Mouse (Mus musculus) left cerebral cortex, postnatal 10 days (tissue): ENCODE measurements around the gene Kcnk4. TPM values are rescaled to one million over a fixed set of nuclear protein-coding genes. Genes with fewer than 3 reads are reported as not detected.

Experiments
- DNase-seq, 2 experiments: peaks; one replicate each; pipeline ENCODE4 v3.0.0; 2021 to 2022; ENCODE audit warnings: low spot score in 2 of 2, mixed read lengths in 1 of 2; ENCODE audit errors: extremely low spot score in 1 of 2
- intact Hi-C: fragments of 180-260 bp; cut with DNase I; formaldehyde crosslinking; loops from one replicate; pipeline ENCODE4 v1.15.1; 2025
- total RNA-seq, 2 experiments: library from RNA; stranded (reverse); gene quantifications; 2 replicates each; pipeline ENCODE4 v1.2.3; 2021

Gene Kcnk4
- total RNA-seq, 2 experiments from 2014 or later = 36.6 to 38.1 TPM

DNA sequence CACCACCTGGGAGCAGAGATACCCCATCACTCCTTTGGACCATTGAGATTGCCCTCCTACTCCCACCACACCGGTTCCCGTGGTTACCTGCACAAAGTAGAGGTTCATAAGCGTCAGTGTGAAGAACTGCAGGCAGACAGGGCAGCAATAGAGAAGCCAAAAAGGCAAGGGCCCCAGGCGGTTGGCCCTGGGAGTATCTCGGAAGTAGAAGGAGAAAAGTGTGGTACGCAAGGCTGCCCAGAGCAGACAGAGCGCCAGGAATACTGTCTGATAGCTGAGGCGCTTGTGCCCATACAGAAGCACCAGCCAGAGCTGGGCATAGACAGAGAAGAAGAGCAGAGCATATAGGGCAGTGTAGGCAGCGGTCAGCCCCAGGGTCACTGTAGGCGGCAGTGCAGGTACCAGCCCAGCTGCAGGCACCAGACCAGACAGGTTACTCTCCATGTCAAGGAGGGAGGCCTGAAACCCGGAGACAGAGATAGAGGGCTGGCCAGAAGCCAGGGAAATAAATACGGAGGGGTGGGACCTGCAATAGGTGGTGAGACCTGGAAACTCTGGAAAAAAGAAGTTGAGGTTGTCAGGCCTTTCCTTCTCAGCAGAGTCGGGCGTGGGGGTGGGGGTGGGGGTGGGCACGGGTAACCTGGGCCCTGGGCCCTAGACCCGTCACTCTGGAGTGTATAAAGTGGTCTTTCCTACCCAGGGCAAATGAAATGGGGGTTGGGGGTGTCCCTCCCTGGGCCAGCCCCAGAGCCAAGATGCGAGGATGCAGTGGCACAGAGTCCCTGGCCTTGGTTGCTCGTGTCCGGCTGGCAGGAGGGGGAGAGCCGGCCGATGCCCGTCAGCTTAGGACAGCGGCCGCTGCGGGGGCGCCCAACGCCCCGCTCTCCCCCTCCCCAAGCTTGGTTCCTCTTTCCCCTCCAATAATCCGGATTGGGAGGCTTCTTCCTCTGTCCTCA is 6.4 kb upstream of the Kcnk4 start:
- intact Hi-C loops = loop anchor here (5.0 kb wide), 1 partner anchor 37 kb away; the partner anchor contains the start of gene Plcb3
- DNase-seq = no peak

DNA sequence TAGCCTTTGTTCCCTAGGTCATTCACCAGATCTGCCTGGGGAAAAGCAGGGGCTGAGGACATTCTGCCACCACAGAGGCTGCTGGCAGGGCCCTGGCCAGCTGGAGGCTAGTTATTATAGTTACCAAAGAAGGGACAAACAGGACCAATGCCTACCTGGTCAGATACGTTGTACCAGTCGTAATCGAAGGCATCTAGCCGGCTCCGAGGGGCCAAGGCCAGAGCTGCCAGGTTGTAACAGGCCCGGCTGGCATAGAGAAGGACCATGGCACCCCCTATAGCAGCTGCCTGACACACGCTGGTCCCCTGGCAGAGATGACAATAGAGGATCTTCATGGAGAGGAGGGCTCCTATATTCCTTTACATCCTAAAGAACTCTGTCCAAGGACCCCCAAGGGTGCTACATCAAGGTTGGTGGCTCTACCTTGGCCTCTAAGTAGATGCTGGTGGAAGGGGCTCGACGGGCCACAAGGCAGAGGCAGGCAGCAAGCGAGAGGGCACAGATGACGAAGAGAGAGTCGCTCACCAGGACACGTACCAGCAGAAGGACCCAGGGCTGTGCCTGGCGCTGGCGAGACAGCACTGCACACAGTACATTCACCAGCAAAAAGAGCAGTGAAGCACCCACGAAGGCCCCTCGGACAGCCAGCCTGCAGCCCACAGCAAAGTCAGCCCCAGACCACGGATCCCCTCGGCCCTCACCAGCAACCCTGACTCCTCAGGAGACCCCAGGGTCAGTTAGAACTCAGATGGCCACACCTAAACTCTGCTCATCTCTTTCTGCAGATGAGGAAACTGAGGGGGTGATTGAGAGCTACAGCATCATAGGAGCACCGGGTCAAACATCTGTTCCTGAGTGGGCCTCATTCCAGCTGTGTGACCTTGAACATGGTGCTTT is 5.0 kb upstream of the Kcnk4 start:
- intact Hi-C loops = loop anchor here (5.0 kb wide), 1 partner anchor 38 kb away; the partner anchor contains the start of gene Plcb3

DNA sequence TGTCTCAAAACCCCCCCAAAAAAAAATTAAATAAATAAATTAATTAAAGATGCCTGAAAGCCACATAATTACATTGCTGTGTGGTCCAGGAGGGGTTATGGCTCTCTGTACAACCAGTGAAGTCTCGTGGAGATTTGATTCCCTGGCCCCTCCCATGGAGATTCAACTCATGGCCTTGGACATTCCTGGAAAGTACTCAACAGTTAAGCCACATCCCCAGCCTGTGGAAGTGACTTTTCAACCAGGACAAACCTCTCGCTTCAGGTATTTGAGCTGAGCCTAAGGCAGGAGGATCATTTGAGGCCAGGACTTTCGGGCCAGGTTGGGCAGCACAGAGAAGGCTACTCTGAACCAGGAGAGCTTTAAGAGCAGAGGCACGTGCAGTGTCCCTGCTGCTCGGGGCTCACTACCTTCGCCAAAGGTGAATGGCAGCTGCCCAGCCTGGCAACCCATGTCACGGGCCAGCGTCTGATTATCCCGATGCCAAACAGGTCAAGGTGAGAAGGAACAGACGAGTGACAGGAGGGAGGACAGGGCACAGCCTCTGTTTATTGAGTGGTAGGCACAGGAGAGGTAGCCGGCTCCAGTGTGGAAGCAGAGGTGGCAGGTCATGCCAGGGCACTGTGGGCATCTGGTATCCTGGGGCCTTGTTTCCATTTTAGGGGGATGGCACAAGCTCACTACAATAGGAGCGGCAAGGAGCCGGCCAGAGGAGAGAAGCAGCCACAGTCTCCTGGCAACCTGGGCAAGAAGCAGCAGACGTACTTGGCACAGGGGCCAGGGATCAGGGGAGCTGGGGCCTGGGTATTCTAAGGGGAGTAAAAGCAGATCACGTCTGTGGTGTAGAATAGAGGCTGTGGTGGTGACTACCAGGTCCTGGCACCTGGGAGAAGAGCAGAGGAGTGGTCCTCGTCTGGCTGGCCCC is 3.5 kb upstream of the Kcnk4 start:
- intact Hi-C loops = no loop called here
- DNase-seq = peak in 1 of 2 experiments; percentile 35

More for the DNA sequence above, 5.0 kb upstream of the Kcnk4 start:
- no peak for DNase-seq

DNA sequence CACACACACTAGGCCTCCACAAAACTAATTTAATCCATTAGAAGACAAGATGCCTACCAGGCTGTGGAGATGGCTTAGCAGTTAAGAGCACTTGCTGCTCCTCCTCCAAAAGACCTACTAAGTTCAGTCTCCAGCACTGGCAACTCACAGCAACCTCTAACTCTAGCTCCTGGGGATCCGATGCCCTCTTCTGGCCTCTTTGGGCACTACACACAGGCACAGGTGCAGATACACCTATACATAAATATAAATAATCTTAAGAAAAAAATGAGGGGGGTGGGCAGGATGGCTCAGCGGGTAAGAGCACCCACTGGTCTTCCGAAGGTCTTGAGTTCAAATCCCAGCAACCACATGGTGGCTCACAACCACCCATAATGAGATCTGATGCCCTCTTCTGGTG is 2.0 kb upstream of the Kcnk4 start:
- intact Hi-C loops = no loop called here
- DNase-seq = peak in 1 of 2 experiments; percentile 39

DNA sequence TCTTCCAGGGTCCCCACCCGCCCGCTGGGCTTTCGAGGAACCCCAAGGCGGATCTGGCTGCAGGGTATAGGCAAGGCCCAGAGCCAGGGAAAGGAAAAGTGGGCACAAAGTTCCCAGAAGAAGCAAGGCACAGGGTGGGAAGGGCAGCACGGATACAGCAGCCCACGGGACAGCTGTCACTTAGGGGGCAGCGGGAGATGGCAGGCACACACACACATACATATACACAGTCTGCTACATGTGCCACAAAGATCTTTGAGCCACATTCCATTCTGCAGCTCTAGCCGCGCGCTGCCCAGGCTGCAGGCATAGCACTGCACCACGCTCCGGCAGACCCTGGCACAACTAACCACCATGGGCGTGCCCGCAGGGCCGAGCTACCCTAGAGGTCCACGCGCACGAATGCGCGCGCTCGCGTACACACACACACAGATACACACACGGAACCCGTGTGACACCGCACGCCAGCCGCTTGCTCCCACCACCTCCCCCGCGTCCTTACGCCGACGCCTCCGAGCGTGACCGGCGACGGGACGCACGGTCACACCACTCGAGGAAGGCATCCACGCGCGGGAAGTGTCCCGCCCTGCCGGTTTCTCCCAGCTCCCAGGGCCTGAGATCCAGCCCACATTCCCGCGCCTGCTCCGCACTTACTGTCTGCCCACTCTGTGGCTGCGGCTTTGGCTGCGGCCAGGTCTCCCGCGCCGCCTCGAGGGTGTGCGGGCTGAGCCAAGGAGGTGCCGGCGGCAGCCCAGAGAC is 700 bp downstream of the Kcnk4 start:
- DNase-seq = peak; percentile 48 to 75
- intact Hi-C loops = no loop called here

DNA sequence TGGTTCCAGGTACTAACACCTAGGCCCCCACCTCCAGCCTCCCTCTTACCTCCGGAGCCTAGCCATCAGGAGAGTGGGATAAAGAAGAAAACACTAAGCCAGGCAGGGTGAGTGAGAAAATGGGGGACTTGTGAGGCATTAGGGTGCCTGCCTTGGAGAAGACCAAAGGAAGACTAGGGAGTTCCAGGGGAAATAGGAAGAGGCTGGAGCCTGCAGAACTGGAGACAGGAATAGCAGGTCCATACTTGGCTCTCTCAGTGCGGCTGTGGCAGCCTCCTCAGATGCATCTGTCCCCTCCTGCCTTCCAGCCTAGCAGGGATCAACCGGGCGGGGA is 1.2 kb downstream of the Kcnk4 start:
- intact Hi-C loops = no loop called here

DNA sequence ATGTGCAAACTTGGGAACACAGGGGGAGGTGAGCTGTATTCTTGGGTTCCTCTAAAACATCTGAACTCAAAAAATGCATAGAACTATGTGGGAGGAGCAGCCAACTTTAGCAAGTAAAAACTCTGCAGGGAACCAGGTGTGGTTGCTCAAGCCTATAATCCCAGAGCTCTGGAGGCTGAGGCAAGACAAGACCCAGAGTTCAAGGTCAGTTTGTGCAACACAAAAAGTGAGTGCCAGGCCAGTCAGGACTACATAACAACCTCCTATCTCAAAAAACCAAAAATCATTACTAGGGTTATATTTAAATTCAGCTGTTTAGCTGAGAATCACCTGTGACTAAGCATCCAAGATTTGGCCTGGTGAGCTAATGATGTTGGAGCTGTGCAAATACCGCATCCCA is 2.3 kb downstream of the Kcnk4 start:
- intact Hi-C loops = no loop called here

More for the DNA sequence above, 1.2 kb downstream of the Kcnk4 start:
- no peak for DNase-seq

DNA sequence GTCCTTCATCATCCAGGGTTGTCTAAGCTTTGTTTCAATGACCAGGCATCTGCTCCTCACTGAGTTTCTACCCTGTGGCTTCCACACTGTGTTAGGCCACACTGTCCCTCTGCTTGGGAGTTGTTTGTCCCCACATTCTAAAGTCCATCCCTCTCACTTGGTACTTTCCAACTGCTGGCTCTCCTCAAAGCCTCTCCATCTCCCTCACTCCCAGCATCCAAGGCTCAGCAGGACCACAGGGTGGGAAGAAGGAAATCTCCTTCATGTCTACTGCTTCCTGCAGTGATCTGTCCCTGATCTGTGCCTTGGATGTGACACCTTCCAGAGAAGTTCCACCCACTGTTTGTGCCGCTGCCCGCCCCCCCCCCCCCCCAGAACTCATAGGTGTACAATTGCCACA is 3.3 kb downstream of the Kcnk4 start:
- intact Hi-C loops = no loop called here
- DNase-seq = no peak

More for the DNA sequence above, 2.3 kb downstream of the Kcnk4 start:
- DNase-seq = no peak

DNA sequence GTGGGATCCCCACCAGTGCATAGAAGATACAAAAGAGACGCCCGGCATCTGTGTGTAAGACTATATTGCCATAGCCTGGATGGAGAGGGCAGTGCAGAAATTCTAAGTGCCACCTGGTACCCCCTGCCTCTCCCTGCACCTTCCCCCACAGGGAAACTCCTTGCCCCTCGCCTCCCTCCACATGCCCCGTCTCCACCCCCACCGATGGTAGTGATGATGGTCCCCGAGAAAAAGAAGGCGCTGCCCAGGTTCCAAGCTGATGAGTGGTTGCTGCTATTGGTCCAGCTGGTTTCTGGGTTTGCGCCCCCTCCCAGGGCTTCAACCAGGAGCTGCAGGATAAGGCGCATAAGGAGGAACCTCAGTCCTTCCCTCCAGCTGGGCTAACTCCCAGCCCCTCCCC is 6.2 kb downstream of the Kcnk4 start:
- intact Hi-C loops = loop anchor here (10.0 kb wide), 1 partner anchor 97 kb away; no protein-coding TSS in a partner anchor
- DNase-seq = no peak

DNA sequence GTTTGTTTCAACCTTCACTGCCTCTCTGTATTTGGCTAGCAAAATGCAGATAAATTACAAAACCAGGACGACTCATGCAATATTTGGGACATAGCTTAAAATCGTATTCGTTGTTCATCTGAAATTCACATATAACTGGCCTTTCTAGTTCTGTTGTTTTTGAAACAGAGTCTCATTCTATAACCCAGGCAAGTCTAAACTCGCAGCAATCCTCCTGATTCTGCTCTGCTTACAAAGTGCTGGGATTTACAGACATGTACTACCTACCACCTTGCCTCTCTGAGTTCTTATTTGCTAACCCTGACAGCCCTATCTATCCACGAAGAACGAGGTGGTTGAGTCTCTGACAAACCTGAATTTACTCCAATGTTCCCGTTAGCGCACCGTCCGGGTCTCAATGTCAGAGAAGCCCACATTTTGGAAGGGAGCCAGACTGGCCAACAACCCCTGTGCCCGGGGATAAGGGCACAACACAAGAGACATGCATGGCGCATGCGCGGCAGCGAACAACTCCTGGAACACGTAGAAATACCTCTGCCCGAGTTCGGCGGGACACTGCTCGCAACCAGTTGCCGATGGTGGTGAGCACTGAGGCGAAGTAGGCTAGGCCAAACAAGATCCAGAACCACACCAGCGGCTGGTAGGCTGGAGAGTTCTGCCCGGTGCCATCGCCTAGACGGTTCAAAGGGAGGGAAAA is 7.6 kb downstream of the Kcnk4 start:
- intact Hi-C loops = loop anchor here (10.0 kb wide), 1 partner anchor 98 kb away; no protein-coding TSS in a partner anchor

DNA sequence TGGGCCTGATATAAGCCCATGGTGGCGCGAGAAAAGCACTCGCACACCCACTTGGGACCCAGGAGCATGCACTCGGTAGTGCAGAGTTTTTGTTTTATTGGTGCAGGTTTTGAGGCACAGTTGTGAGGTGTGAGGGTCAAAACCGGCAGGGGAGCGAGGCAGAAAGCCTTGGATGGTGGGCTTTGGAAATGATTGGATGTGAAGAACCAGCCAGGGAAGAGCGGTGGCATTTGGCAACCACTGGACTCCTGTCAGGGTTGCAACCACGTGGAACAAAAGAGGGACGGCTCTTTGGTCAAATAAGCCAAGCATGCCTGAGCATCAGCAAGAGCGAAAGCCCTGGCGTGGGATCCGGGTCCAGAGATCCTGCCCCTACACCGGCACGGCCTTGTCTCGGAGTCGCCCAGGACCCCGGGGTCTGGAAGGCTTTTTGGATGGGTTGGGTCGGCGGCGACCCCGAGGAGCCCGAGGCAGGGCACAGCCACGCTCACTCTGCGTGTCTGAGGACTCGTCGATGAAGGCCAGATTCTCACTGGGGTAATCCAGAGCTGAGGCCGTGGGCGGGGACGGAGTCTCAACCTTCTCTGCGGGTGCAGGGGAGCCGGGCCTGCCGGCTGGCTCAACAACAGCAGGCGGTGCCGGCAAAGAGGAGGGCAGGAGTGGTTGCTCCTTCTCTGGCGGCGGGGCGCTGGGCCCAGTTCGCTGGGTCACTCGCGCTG is 8.5 kb downstream of the Kcnk4 start:
- peak in 1 of 2 experiments; percentile 52 for DNase-seq
- intact Hi-C loops = loop anchor here (10.0 kb wide), 1 partner anchor 99 kb away; no protein-coding TSS in a partner anchor

More for the DNA sequence above, 7.6 kb downstream of the Kcnk4 start:
- DNase-seq = peak in 1 of 2 experiments; percentile 43

DNA sequence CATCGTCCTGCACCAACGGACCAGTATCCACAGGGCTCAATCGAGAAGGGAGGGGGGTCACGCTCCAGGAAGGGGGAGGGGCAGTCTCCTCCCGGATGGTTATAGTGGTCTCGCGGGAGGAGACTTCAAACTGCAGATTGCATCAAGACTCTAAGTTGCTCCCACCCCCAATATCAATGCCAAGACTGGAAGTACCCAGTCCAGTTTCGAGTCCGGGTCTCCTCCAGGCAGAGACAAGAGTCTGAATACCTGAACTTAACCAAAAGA is 9.1 kb downstream of the Kcnk4 start, which contains the start of gene Catsperz:
Catsperz (minus strand) TSS at position 74 of the 267 bp plus-strand sequence.
- DNase-seq = peak in 1 of 2 experiments; percentile 56
- intact Hi-C loops = loop anchor here (10.0 kb wide), 1 partner anchor 100 kb away; no protein-coding TSS in a partner anchor

DNA sequence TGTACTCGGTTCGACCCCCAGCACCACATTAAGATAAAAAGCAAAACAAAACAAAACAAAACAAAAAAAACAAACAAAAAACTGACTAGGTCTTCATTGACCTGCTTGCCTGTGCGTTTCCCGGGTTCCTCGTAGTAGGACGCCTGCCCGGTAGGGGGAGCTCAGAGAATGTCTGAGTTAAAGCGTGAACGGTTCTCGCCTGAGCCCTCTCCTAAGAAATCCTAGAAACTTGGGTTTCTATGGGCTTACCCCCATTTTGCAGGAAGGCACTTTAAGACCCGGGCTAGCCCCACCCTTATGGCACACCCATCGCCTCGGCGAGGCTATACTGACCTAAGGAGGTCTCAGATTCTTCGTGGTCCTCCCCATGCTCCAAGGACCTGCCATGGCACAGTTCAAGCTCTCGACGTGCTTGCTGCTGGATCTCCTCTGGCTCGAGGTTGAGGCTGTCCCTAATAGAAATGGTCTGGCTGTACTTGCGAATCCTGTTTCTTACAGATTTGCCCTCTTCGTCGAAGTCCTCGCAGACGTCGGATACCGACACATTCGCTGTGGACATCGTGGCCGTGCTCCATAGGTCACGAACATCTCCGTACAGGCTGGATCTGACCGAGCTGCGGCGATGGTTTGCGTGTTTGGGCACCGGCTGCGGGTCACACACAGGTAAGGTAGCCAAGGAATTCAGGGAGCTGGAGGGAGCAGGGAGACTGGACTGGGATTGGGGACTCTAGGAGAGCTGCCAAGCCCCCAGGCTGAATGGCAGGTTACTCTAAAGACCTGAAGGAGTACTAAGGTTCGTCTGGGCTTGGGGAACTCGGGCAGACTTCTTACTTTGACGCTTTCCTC is 9.6 kb downstream of the Kcnk4 start:
- intact Hi-C loops = loop anchor here (5.0 to 10.0 kb wide), 2 partner anchors 100 to 432 kb away; no protein-coding TSS in a partner anchor
- DNase-seq = peak; percentile 82 to 87

DNA sequence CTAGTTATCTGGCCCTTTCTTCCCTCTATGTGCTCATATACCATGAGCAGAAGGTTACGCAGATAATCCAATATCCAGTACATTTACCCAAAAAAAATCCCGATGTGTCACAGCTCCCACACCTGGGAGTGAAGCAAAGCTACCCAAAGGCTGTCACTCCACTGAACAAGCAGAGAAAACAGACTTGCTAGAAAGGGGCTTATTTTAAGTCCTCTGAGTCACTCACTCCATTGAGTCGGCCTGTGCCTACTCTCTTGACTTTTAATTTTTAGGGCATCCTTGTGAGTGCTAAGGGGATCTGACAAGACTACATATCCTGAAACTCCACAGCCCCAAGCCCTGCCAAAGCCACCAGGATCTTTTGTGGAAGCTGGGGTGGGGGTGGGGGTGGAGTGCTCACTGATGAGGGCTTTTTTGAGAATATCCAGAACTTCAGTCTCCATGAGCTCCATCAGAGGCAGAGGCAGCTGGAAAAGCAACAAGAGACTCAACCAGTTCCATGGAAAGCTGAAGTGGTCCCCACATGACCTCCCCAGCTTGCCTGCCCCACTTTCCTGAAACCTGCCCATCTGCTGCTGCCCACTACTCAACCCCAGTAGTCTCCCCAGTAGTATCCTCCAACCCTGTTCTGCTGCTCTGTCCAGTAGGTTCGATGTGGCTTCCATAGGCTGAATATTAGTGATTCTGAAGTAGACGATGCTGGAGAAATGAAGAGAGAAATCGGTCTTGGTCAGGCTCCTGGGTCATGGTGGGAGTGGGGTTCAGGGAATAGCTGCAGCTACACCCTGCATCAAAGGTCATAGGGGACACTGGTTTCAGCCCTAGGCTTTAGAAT is 11.2 kb downstream of the Kcnk4 start:
- no peak for DNase-seq
- intact Hi-C loops = loop anchor here (5.0 to 10.0 kb wide), 2 partner anchors 102 to 431 kb away; no protein-coding TSS in a partner anchor
